Mouse (Mus musculus) cortical plate, adult 2 months (tissue): ENCODE data around the gene Vwa3b. TPM values are rescaled to one million over a fixed set of nuclear protein-coding genes. Genes with fewer than 3 reads are reported as not detected.
"Not testable (repeated sequence)": the region's sequence is repeated elsewhere in the genome, so short reads cannot be mapped to it uniquely, and the experiment has no call there.

ENCODE experiments used
- H3K27ac ChIP-seq: fragments of 200-500 bp; 2 replicates; pipeline ENCODE4 v1.5.1; 2012; ENCODE audit warnings: low read length, control low read depth, inconsistent platforms; ENCODE audit not compliant: insufficient read depth
- H3K4me1 ChIP-seq: fragments of 200-500 bp; 2 replicates; pipeline ENCODE4 v1.6.1; 2011; ENCODE audit warnings: low read length; ENCODE audit not compliant: control insufficient read depth, insufficient read depth
- H3K4me3 ChIP-seq: fragments of 200-500 bp; 2 replicates; pipeline ENCODE4 v1.5.1; 2011; ENCODE audit warnings: mild to moderate bottlenecking, low read length, control low read depth; ENCODE audit not compliant: insufficient read depth
- CTCF ChIP-seq: fragments of 200-500 bp; IDR thresholded peaks from 2 replicates; pipeline ENCODE4 v1.5.1; 2011; ENCODE audit warnings: mild to moderate bottlenecking, control low read depth, low read length; ENCODE audit not compliant: insufficient read depth; ENCODE audit errors: extremely low read depth
- POLR2A ChIP-seq: fragments of 200-500 bp; IDR thresholded peaks from 2 replicates; pipeline ENCODE4 v1.6.1; 2011; ENCODE audit warnings: mild to moderate bottlenecking, low read length, control low read depth; ENCODE audit not compliant: insufficient read depth; ENCODE audit errors: extremely low read depth
- polyA plus RNA-seq: library from polyadenylated mRNA; depleted of rRNA; stranded (reverse); fragments of >200 nt; gene quantifications from 2 replicates; pipeline ENCODE4 v1.2.3, GENCODE M21; 2012

Gene Vwa3b
- polyA plus RNA-seq, 1 experiment = 0.42 TPM

DNA sequence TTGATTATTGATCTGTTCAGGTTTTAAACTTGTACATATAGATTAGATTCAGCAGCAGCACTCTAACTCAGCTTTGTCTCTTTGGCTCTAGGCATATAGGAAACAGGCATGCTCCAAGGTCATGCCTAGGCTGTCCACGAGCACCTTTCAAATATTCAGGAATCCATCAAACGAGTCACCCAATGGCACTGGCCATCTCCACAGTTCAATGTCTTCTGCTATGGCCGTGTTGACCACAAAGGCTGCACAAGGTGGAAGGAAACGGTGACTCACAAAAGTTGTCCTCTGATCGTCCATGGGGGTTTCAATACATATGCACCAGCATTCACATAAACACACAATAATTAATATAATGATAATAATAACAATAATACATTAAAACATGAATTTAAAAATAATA is 21.4 kb upstream of the Vwa3b start:
- Histone ChIP-seq H3K27ac (no peak overlapping the region), H3K4me3 (no peak overlapping the region), H3K4me1 (no peaks in the 10 kb centered on the region)
- TF ChIP-seq CTCF = no peak
- TF ChIP-seq POLR2A = no peak

DNA sequence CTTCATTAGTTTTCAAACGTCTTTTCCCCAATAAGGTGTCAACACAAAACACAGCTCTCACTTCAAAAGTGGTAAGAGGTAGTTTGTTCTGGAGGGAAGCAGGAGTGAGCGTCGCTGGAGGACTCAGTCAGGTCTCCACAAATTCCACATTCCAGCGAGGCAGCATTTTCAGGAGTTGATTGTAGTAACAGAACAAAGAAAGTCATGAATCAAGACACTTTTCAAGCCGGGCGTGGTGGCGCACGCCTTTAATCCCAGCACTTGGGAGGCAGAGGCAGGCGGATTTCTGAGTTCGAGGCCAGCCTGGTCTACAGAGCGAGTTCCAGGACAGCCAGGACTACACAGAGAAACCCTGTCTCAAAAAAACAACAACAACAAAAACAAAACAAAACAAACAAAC is 19.9 kb upstream of the Vwa3b start:
- H3K4me3 ChIP-seq, H3K27ac ChIP-seq, H3K4me1 ChIP-seq: not testable (repeated sequence)

DNA sequence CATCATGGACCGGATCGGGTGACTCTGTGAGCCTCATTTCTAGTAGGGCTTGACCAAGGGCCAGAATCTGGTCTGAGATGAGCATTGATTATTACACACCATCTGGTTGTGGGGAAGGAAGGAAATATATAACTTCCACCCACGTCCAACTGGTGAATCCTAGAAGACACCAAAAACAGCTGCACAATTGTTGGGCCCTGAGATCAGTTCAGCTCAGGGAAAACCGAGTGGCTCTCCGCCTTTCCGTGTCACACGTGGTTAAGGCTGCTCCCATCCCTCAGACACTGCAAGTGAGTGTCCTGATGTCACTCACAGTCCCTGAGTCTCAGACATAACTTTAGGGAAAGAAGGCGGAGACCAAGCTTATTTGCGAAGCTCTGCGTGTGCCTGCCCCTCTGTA is 16.5 kb upstream of the Vwa3b start:
- Histone ChIP-seq H3K27ac (no peak overlapping the region), H3K4me1 (no peaks in the 10 kb centered on the region), H3K4me3 (no peak overlapping the region)
- TF ChIP-seq CTCF (no peak), POLR2A (no peak)

DNA sequence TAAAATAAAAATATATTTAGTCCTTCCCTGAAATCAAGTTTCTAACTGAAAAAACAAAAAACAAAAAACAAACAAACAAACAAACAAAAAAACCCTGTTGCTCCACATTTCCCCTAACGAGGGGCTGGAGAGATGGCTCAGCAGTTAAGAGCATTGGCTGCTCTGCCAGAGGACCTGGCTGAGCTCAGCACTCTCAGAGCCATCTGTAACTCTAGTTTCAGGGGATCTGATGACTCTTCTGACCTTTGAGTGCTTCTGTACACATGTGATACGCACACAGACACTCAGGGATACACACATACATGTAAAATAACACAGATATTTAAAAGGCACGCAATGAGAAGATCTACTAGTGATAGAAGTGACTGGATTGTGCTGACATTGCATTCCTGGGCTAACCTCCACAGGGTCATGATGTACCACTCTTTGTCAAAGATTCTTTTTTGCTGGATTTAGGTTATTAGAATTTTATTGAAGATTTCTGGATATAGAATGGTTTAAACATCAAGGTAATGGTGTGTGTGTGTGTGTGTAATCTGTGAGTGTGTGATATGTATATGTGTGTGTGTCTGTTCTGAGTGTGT is 14.7 kb upstream of the Vwa3b start:
- Histone ChIP-seq H3K27ac (no peak overlapping the region), H3K4me3 (no peak overlapping the region), H3K4me1 (no peaks in the 10 kb centered on the region)
- no peak for TF ChIP-seq POLR2A
- no peak for TF ChIP-seq CTCF

DNA sequence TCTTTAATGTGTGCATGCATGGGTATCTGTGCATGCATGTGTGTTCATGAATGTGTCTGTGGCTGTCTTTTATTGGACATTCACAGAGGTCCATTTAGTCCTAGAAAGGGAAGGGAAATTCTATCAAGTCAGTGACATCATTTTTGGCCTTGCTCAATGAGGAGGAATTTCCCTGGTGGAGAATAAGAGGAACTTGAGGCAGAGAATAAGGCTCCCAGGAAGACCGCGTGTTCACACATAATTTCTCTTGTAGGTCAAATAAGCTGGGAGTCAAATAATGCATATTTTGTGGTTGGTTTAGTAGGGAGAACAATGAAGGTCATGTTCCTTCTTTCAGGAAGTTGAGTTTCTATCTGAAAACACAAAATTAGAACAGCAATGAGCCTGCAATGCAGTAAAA is 13.4 kb upstream of the Vwa3b start:
- Histone ChIP-seq H3K27ac (no peak overlapping the region), H3K4me1 (no peaks in the 10 kb centered on the region), H3K4me3 (no peak overlapping the region)
- TF ChIP-seq POLR2A (no peak), CTCF (no peak)

DNA sequence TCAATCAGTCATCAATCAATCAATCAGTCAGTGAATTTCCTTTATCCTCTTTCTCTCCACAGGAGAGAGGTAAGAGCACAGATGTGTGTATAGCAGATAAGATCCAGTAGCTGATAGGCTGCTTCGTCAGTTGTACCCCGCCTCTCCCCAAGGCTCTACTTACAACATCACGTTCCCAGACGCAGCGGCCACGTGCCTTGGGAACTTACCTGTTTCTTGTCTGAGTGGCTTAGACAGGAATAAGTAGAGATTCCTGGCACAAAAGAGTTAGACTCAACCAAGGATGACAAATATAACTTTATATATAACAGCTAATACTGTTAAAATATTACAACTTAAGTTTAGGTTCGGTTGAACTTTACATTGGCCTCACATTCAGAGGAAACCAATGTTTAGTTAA is 12.7 kb upstream of the Vwa3b start:
- no peaks in the 10 kb centered on the region for H3K4me1 ChIP-seq

DNA sequence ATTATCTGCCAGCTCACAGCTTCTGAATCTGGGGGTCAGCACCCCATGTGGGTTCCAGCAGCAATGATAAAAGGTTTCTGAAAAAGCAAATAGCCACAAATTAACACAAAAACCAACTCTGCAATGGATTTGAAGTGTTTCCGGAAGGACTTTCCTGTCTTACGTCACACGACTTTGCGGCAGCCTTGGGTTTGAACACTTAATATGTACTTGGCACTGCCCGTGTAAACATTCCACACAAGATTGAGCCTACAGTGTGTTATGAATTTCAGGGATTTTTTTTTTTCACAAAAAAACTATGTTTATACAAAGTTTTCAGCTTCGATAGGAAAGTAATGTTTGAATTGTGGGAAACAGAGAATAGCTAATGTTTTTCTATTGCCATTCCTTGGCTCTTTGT is 7.4 kb upstream of the Vwa3b start:
- H3K4me1 ChIP-seq = no peaks in the 10 kb centered on the region
- TF ChIP-seq POLR2A (no peak), CTCF (no peak)
- H3K4me3 ChIP-seq = no peak overlapping the region
- H3K27ac ChIP-seq = no peak overlapping the region

More for the DNA sequence above, 12.7 kb upstream of the Vwa3b start:
- Histone ChIP-seq H3K27ac (no peak overlapping the region), H3K4me3 (no peak overlapping the region)
- TF ChIP-seq POLR2A (no peak), CTCF (no peak)

DNA sequence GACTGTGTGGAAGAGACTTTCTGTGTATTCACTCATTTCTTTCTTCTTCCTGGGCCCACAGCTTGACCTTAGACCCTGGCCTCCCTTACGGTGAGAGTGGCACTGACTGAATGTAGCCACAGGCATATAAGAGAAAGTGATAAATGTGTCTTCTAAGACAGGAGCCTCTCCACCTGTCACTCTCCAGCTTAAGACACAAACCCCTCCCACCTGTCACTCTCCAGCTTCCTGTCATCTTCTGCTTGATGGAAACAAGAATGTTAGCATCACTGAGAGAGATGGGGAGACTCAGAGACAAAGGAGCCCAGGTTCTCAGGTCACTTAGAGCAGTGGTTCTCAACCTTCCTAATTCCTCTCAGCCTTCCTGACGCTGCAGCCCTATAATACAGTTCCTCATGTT is 3.7 kb upstream of the Vwa3b start:
- TF ChIP-seq CTCF (no peak), POLR2A (no peak)
- Histone ChIP-seq H3K27ac (no peak overlapping the region), H3K4me3 (no peak overlapping the region), H3K4me1 (no peaks in the 10 kb centered on the region)

DNA sequence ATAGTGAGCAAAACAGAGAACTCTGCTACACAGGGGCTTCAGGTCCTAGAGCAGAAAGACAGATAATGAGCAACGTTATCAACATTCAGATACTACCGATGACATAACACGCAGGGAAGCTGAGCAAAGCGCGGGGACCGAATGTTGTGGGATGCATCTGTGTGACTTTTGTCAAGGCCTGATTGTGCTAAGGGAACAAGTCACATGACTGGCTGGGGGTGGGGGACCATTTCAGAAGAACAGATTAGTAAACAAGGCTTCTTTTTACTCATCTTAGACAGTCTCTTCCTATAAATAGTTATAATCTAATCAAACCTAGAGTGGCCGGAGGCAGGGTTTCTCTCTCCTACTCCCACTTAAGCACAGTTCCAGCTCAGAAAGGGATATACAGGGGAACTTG is 1.7 kb upstream of the Vwa3b start:
- Histone ChIP-seq H3K4me1 (no peaks in the 10 kb centered on the region; the same call in 1 of the 2 replicates), H3K4me3 (no peak overlapping the region), H3K27ac (no peak overlapping the region)
- TF ChIP-seq CTCF = no peak
- TF ChIP-seq POLR2A = no peak

DNA sequence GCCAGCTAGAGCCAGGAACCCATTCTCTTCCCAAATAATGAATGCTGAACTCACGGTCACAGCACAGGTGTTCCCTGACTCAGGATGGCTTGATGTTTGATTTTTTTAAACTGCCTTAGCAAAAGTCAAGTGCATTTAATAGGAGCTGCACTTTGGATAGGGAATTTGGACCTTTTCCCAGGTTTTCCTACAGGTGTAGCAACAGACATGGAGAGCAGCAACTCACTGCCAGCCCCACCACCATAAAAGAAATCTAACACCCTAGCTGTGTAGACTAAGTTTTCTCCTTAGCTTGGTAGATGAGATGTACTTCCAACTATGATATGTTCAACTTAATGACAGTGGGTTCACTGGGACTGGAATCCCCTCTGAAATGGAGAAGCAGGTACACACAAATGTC is 1.0 kb upstream of the Vwa3b start:
- TF ChIP-seq POLR2A = no peak
- no peak for TF ChIP-seq CTCF
- Histone ChIP-seq H3K4me1 (no peaks in the 10 kb centered on the region; the same call in 1 of the 2 replicates), H3K27ac (no peak overlapping the region), H3K4me3 (no peak overlapping the region)
